Mouse (Mus musculus) heart, postnatal 14 days (tissue): ENCODE results near the gene Anpep. TPM values are rescaled to one million over a fixed set of nuclear protein-coding genes. Genes with fewer than 3 reads are reported as not detected.
"Not testable (repeated sequence)": the region's sequence is repeated elsewhere in the genome, so short reads cannot be mapped to it uniquely, and the experiment has no call there.

Experiments
- DNase-seq, 2 experiments: peaks; one replicate each; pipeline ENCODE4 v3.0.0; 2021 to 2022
- intact Hi-C: fragments of 180-260 bp; cut with DNase I; formaldehyde crosslinking; loops from one replicate; pipeline ENCODE4 v1.15.1; 2025
- total RNA-seq, 2 experiments: library from RNA; stranded (reverse); gene quantifications; 2 replicates each; pipeline ENCODE4 v1.2.3; 2021

Gene Anpep
- total RNA-seq, 2 experiments from 2014 or later, result 21.4 to 25.3 TPM

DNA sequence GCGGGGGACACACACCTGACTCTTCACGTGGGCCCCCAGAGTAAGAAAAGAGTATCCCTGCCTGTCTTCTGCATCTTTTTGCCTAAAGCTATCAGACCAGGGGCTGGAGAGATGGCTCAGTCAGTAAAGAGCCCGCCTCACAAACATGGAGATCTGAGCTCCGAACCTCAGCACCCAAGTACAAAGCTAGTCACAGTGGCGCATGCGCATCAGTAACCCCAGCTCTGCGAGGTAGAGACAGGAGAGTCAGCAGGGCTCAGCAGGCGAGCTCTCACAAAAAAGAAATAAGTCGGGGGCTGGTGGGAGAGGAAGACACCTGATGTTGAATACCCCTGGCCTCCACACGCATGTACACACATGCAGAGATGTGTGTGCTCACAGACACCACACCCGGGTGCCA, 40.9 kb downstream of the Anpep start:
- intact Hi-C loops, result no loop called here
- no peak for DNase-seq

DNA sequence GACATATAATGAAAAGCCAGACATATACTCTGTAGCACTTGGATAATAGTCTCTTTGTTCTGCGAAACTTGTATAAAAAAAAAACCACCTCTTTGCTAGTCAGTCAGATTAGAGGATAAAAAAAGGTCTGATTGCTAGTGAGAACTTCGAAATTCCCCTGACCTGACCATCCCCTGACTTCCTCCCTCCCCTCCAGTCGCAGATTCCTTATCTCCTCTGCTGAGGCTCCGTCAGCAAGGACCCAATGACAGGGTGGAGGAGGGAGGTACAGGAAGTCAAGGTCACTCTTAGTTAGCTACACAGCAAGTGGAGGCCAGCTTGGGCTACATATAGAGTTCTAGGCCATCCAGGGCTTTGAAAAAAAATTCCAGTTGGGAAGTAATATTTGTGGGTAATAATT, 41.3 kb downstream of the Anpep start:
- DNase-seq, result no peak
- intact Hi-C loops, result no loop called here

DNA sequence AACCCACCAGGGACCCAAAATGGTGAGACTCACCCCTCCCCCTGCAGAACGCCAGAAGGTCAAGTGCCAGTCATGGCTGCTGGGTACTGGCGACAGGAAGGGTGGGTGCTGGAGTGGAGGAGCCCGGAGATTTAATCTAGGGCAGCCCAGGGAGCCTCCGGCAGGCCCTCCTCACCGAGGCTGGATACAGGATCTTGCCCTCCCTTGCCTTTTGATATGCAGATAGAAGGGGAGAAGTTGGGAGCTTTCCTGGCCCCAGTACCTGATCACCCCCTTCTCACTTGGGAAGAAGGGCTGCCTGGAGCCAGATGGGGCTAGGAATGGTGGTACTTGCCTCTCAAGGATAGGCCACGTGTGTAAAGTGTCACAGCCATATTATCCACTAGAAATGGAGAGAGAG, 42.5 kb downstream of the Anpep start:
- no peak for DNase-seq
- intact Hi-C loops, result no loop called here

DNA sequence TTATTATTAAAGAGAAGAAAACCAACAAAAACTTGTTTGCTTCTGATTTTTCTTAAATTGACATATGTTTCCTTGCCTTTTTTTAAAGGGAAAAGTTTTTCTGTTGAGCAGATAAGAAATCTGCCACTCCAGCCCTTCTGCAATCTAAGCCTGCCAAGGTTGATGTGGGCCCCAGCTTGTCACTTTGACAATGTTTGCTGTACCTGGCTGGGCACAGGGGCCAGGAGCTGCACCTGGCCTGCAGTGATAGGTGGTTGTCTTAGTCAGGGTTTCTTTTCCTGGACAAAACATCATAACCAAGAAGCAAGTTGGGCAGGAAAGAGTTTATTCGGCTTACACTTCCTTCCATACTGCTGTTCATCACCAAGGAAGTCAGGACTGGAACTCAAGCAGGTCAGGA, 47.5 kb downstream of the Anpep start:
- DNase-seq, result no peak
- intact Hi-C loops, result no loop called here

DNA sequence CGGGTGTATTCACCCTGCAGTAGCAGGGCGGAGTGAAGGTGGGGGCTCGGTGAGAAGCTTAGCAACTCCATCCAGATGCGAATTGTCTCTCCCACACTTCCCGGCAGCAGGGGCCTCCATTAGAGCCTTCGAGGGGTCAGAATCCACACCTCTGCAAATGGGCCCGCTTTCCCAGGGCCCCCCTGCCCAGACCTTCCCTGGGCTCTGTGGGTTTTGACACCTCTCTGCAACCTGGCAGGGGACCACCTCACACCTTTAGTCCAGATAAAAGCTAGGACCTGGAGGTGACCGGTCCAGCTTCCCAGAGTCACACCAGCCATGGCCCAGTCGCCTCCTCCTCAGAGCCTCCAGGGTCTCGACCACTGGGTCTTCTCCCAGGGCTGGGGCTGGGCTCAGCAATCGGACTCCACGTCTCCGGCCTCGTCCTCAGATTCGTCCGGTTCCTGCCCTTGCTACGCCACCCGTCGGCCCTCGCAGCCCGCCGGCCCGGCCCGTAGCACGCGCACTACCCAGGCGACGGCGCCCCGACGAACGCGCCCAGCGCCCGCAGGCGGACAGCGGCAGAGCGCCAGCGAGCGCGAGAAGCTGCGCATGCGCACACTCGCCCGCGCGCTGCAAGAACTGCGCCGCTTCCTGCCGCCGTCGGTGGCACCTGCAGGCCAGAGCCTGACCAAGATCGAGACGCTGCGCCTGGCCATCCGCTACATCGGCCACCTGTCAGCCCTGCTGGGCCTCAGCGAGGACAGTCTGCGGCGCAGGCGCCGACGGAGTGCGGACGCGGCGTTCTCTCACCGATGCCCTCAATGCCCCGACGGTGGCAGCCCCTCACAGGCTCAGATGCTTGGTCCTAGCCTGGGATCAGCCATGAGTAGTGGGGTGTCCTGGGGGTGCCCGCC, 50.0 kb downstream of the Anpep start, which contains the start of gene Mesp2:
Gene Mesp2 (plus strand): TSS at position 117 of the 896 bp plus-strand sequence.
- DNase-seq, result peak; percentile 85 to 86
- intact Hi-C loops, result no loop called here

DNA sequence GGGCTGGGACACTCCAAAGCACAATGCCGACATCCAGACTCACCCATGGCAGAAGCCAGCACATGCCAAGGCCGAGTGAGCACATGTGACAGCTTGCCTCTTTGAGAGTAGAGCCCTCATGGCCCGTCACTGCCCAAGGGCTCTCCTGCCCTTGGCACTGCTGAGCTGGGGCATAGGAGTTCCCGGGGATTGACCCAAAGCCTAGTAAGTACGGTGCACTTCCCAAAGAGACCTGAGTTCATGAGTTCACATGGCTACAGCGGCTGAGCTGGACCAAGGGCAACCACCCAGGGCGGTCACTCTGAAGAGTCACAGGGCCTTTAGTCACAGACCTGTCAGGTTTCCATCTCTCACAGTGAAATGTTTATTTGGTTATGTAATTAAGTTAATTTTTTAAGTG, 52.3 kb downstream of the Anpep start:
- DNase-seq, result no peak
- intact Hi-C loops, result no loop called here

DNA sequence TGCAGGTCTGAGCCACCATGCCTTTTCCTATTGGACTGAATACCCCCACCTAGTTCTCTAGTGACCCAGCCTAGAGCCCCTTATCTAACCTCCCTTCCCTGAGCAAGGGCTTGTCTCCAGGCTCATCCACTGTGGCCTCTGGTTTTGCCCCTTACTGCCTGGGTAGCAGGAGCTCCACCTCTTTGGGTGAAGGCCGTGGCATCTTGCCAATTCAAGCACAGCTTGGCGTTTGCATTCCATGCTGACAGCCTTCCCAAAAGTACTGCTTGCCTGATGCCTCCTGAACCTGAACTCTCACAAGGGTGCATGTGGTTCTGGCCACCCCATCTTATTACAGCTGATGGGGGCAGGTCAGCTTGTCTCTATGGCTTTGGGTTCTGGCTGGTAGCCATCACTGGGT, 57.0 kb downstream of the Anpep start:
- intact Hi-C loops, result no loop called here
- peak; percentile 27 to 52 for DNase-seq

DNA sequence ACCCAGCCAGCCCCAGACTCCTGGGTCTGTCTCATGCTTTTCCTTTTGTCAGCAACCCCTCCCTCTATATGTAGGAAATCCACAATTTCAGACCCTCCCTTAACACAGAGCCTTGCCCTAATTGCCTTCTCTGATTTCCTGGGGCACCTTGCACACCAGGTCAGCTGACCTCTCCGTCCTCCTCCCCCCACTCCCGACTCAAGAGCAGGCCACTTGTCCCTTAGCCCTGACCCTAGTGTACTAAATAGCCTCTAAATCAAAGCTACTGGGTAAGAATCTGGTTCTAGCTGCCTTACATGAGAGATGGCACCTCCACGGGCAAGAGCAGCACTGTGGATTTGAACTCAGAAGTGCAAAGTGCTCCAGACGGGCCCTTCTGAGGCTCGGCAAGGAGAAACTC, 58.8 kb downstream of the Anpep start:
- intact Hi-C loops, result no loop called here
- DNase-seq, result no peak

- no peak for DNase-seq
Measured at GRCm38 (mm10) chr7:79801391-79801790, 59.5 kb downstream of the Anpep start.

DNA sequence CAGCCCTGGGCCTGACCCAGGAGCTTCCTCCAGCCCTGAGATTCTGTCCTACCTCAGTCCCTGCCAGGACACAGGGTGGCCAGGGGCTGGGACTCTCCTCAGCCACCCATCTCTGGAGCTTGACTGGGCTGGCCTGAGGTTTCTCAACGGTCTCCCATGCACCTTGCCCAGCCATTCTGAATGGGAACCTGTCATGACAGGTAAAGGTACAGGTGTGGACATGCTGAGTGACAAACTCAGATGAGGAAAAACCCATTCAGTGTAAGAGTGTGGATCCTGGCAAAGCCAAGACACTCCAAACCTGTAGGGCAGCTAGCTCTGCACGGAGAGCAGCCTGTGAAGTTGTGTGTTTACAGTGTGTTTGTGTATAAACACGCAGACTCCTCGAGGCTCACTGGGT, 60.5 kb downstream of the Anpep start:
- intact Hi-C loops, result no loop called here
- no peak for DNase-seq

More at GRCm38 (mm10) chr7:79801391-79801790, 59.5 kb downstream of the Anpep start:
- intact Hi-C loops, result no loop called here

DNA sequence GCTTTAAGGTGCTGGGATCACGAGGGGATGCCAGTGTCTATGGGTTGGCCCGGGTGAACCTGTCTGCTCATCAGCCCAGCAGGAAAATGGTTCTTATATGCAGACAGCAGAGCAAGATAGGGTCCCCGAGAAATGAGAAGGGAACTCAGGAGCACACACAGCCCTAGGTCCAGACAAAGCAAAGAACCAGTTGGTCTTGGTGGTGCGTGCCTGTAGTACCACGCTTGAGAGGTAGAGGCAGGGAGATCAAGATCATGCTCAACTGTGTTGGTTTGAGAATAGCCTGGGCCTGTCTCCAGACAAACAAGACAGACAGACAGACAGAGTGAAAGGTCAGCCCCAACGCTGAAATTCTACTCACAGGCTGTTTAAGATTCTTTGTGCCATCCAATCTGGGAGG, 61.4 kb downstream of the Anpep start:
- intact Hi-C loops, result loop anchor here (1.0 to 10.0 kb wide), 2 partner anchors 115 to 195 kb away; no protein-coding TSS in a partner anchor
- no peak for DNase-seq

DNA sequence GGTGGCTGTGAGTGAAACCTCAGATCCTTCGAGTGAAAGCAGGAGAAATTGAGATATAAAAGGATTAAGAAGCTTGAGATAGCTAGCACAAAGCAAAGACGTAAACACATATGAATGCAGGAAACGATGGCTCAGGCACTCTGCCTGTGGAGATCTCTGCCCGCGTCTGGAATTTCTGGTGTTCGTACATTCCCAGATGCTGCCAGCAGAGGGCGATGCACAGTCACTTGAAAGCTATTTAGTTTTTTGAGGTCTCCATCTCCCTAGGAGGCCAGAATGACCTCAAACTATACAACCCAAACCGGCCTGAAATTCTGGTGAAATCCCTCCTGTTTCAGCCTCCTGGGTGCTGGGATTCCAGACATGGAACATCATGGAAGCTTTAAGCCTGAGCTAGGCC, 61.8 kb downstream of the Anpep start:
- peak; percentile 82 to 88 for DNase-seq
- intact Hi-C loops, result loop anchor here (1.0 to 10.0 kb wide), 2 partner anchors 115 to 196 kb away; no protein-coding TSS in a partner anchor

GRCm38 (mm10) chr7:79798606-79799005, 62.3 kb downstream of the Anpep start:
- no peak for DNase-seq
- intact Hi-C loops, result loop anchor here (1.0 to 10.0 kb wide), 2 partner anchors 116 to 196 kb away; no protein-coding TSS in a partner anchor

DNA sequence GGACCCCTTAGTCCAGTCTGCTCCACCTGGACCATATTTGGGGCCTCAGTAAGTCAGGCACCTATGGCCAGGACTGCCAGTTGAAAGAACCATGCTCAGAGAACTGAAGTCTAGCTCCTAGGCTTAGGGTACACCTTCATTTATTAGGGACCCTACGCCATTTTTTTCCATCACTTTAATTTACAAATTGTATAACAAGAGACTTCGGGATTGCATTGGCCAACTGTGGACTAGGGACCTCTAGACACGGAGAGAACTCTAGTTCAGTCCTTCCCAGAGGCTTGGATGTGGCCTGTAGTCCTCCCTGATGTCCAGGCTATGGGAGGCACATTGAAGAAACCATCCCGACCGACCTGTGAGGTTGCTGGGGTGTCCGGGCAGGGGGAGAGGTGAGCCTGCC, 67.2 kb downstream of the Anpep start, which contains the start of gene Mesp1:
Gene Mesp1 (minus strand): TSS at position 101 of the 400 bp plus-strand sequence.
- intact Hi-C loops, result loop anchor here (10.0 kb wide), 1 partner anchor 201 kb away; no protein-coding TSS in a partner anchor
- DNase-seq, result no peak

DNA sequence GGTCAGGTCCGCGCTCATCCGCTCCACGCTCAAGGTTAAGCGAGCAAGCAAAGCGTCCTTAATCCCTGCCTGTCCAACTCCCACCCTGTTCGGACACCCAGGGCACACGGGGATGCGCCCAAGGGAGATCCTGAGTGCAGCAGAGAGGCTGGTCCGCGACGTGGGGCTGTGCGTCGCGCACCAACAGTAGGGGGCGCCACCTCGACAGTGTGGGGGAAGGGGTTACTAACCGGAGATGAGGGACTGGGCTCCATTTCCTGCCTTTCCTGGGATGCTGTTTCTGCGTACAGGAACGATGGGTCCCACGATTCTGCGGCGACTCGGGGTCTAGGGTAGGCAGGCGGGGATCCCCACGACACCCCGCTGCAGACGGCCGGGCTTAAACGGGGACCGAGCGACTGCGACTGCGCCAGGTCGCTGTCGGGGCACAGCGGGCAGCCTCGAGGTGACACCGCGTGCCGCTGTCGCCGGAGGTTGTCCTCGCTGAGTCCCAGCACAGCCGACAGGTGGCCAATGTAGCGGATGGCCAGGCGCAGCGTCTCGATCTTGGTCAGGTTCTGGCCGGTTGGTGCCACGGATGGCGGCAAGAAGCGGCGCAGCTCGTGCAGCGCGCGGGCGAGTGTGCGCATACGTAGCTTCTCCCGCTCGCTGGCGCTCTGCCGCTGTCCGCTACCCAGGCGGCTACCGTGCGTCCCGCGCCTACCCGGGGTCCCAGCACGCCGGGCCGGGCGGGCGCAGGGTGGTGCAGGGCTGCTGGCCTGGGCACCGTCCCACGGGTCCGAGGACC, 68.0 kb downstream of the Anpep start:
- DNase-seq, result peak; percentile 33 to 55
- intact Hi-C loops, result loop anchor here (10.0 kb wide), 1 partner anchor 202 kb away; no protein-coding TSS in a partner anchor

- intact Hi-C loops, result loop anchor here (5.0 to 10.0 kb wide), 2 partner anchors 178 to 205 kb away; no protein-coding TSS in a partner anchor
- DNase-seq, result not testable (repeated sequence)
Measured at GRCm38 (mm10) chr7:79789812-79790211, 71.0 kb downstream of the Anpep start.

- intact Hi-C loops, result loop anchor here (5.0 kb wide), 1 partner anchor 174 kb away; no protein-coding TSS in a partner anchor
- DNase-seq, result peak; percentile 67 to 86
Measured at GRCm38 (mm10) chr7:79786295-79786694, 74.6 kb downstream of the Anpep start.

- intact Hi-C loops, result no loop called here
- DNase-seq, result no peak
Measured at GRCm38 (mm10) chr7:79782516-79782855, 78.4 kb downstream of the Anpep start.

- DNase-seq, result no peak
- intact Hi-C loops, result no loop called here
Measured at GRCm38 (mm10) chr7:79781826-79782515, 78.9 kb downstream of the Anpep start.
